Mouse (Mus musculus) liver, postnatal 0 days (tissue): ENCODE results near the gene Adrb1. TPM values are rescaled to one million over a fixed set of nuclear protein-coding genes. Genes with fewer than 3 reads are reported as not detected.

Experiments used
- ATAC-seq: fragments of 200-750 bp; cut with Nextera tagmentation; 2 replicates; pipeline ENCODE4 v1.8.0; 2017; ENCODE audit warnings: mild to moderate bottlenecking, moderate library complexity
- DNase-seq: peaks from one replicate; pipeline ENCODE4 v3.0.0-alpha.2; 2016
- H3K27ac ChIP-seq: fragments of 300-500 bp; sonication (generic); 2 replicates; pipeline ENCODE4 v1.5.1; 2014; ENCODE audit warnings: antibody characterized with exemption, moderate library complexity, mild to moderate bottlenecking, low read depth
- H3K27me3 ChIP-seq: fragments of 300-500 bp; sonication (generic); 2 replicates; pipeline ENCODE4 v1.6.1; 2014; ENCODE audit warnings: low read length, control low read depth, mixed read lengths; ENCODE audit not compliant: insufficient read depth
- H3K36me3 ChIP-seq: fragments of 300-500 bp; sonication (generic); replicated peaks from 2 replicates; pipeline ENCODE4 v1.6.1; 2014; ENCODE audit warnings: mild to moderate bottlenecking, control low read depth, low read length, moderate library complexity, mixed read lengths; ENCODE audit not compliant: insufficient read depth
- H3K4me1 ChIP-seq: fragments of 300-500 bp; sonication (generic); 2 replicates; pipeline ENCODE4 v1.6.1; 2014; ENCODE audit warnings: antibody characterized with exemption, mild to moderate bottlenecking, control low read depth; ENCODE audit not compliant: insufficient read depth
- H3K4me2 ChIP-seq: fragments of 300-500 bp; sonication (generic); 2 replicates; pipeline ENCODE4 v1.6.1; 2014; ENCODE audit warnings: low read depth, mild to moderate bottlenecking, low read length, moderate library complexity, mixed read lengths
- H3K4me3 ChIP-seq: fragments of 300-500 bp; sonication (generic); 2 replicates; pipeline ENCODE4 v1.5.1; 2014; ENCODE audit warnings: low read depth, low read length
- H3K9ac ChIP-seq: fragments of 300-500 bp; sonication (generic); replicated peaks from 2 replicates; pipeline ENCODE4 v1.6.1; 2014; ENCODE audit warnings: mild to moderate bottlenecking, moderate library complexity
- H3K9me3 ChIP-seq: fragments of 300-500 bp; sonication (generic); 2 replicates; pipeline ENCODE4 v1.6.1; 2016; ENCODE audit warnings: mild to moderate bottlenecking, control low read depth, low read length, mixed read lengths
- CTCF ChIP-seq: sonication (generic); IDR thresholded peaks from 2 replicates; pipeline ENCODE4 v1.5.1; 2016; ENCODE audit warnings: antibody characterized with exemption, low read depth
- EP300 ChIP-seq: IDR thresholded peaks from 2 replicates; pipeline ENCODE4 v1.6.1; 2016; ENCODE audit warnings: antibody characterized with exemption, low read depth, mild to moderate bottlenecking
- WGBS: fragments of 180-500 bp; shearing (Covaris S2); extraction: QIAGEN DNeasy Blood & Tissue Kit; methylation state at CpG from one replicate; pipeline ENCODE4 v1.1.7; 2014; ENCODE audit not compliant: insufficient replicate concordance; 5-methylcytosine and 5-hydroxymethylcytosine counted together
- polyA plus RNA-seq: library from polyadenylated mRNA; unstranded; fragments of >200 nt; fragmentation: Nextera tagmentation; extraction: Ambion mirVana; gene quantifications from 2 replicates; pipeline ENCODE4 v1.2.1, GENCODE M21; 2015

Adrb1 gene
- polyA plus RNA-seq, result 0.47 and 0.63 TPM in 2 replicates

DNA sequence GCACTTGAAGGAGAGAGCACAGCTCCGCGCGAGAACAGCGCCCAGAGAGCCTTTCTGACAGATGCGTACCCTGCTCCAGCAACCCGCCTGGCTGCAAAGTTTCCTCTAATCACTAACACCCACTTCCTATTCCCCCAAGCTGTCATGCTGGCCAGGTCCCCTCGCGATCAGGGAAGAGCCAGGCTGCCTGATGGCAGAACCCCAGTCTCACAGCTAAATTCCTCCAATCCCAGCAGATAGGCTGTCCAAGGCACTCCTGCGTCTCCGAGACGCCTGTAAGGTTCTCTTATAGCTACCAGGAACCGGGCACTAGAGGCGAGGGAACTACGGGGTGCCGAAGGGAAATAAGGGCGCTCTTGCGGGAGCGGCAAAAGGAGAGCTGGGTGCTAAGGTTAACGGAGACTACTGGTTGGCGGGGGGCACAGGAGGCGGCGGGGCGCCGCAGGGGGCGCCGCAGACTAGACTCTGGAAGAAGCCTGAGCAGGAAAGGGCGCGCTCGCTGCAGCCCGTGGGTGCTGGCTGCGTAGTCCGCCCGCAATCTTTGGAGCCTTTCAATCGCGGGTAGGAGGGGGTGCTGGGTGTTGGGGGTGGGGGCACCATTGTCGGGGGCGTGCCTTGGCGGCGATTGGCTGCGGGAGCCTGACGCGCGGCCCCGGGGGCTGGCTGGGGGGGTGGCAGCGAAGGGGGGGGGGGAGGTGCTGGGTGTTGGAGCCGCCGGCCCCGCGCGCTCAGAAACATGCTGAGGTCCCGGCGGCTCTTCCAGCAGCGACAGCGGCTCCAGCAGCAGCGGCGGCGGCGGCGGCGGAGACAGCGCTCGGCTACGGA, at the start of gene Adrb1:
Gene Adrb1, plus strand, starts transcription at position 813 of the 825 bp plus-strand sequence.
- peak; percentile 45 for ATAC-seq
- WGBS, result 1% methylated on average over 40 of the region's 63 CpGs
- Histone ChIP-seq H3K27me3 (peaks cover 73% of the 10 kb centered on the region), H3K4me2 (peak within 1 kb of the TSS; percentile 66), H3K4me3 (peak within 1 kb of the TSS; percentile 49), H3K4me1 (peaks cover 12% of the 10 kb centered on the region), H3K27ac (no peak within 1 kb of the TSS), H3K9ac (peak within 1 kb of the TSS; percentile 41), H3K9me3 (no peaks in the 10 kb centered on the region), H3K36me3 (no peaks in the 10 kb centered on the region)
- DNase-seq, result peak; percentile 57
- TF ChIP-seq EP300 (no peak), CTCF (no peak)

DNA sequence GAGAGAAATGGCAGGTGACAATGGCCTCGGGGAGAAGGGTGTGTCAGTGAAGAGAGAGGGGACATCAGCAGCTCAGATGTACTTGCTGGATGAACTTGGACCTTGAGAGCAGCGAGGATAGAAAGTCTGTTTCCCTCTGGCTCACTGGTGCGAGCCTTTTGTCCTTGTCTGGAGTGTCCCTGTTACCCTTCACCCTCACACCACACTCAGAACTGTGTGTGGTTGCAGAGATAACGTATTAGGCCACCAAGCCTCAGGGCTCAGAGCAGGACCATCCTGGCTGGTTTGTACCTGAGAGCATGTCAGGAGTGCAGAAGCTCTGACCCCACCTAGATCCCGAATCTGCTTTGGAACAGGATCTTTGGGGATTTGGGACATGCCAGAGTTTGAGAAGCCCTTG, 46.3 kb upstream of the Adrb1 start:
- no peak for TF ChIP-seq EP300
- no peak for TF ChIP-seq CTCF
- Histone ChIP-seq H3K36me3 (no peaks in the 10 kb centered on the region), H3K27ac (no peak overlapping the region), H3K27me3 (no peaks in the 10 kb centered on the region), H3K4me3 (no peak overlapping the region), H3K4me2 (no peak overlapping the region), H3K9ac (no peak overlapping the region), H3K9me3 (no peaks in the 10 kb centered on the region), H3K4me1 (peaks cover 8% of the 10 kb centered on the region)
- DNase-seq, result no peak
- no peak for ATAC-seq
- WGBS, result 76% methylated on average over 5 of the region's 5 CpGs

DNA sequence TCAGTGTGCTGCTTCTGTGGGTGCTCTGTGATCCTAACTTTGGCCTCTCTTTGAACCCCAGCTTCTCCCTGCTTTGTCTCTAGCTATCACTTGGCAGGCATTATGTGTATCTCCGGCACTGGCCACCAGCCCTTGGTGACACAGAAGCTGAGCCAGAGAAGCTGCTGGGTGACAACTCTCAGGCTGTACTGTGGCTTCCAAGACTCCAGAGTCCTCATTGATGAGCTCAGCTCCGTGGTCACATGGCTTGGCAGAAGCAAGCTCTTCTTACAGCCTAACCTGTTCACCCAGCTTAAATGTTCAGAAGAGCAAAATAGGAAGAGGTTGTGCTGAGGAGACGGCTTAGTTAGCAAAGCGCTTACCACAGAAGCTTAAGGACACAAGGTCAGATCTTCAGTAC, 45.5 kb upstream of the Adrb1 start:
- no peak overlapping the region for H3K4me3 ChIP-seq
- no peak overlapping the region for H3K27ac ChIP-seq
- ATAC-seq (no peak), DNase-seq (no peak)
- no peak overlapping the region for H3K4me2 ChIP-seq
- H3K9ac ChIP-seq, result no peak overlapping the region
- TF ChIP-seq EP300 (no peak), CTCF (no peak)
- H3K36me3 ChIP-seq, result no peaks in the 10 kb centered on the region
- peaks cover 8% of the 10 kb centered on the region for H3K4me1 ChIP-seq
- H3K27me3 ChIP-seq, result no peaks in the 10 kb centered on the region
- no peaks in the 10 kb centered on the region for H3K9me3 ChIP-seq
- WGBS, result 83% methylated on average over 4 of the region's 4 CpGs

DNA sequence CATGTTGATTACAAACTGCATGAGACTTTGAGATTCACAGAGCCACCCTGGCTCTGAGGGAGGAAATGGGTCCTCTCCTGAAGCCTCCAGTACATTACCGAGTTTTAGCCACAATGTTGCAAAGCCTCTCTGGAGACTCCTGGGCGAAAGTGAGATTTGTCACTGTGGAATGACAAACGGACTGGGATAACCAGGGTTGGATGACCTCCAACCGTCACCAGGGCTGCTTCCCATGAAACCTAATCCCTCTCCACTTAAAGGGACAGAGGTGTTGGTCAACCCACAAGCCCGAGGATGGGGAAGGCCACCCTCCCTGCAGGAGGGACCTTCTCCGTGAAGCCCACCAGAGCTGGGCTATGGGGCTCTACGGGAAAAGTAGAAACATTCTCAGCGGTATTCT, 44.4 kb upstream of the Adrb1 start:
- 58% methylated on average over 8 of the region's 8 CpGs for WGBS
- Histone ChIP-seq H3K9me3 (no peaks in the 10 kb centered on the region), H3K27me3 (no peaks in the 10 kb centered on the region), H3K27ac (no peak overlapping the region), H3K4me2 (no peak overlapping the region), H3K4me1 (peaks cover 8% of the 10 kb centered on the region), H3K4me3 (no peak overlapping the region), H3K36me3 (no peaks in the 10 kb centered on the region), H3K9ac (no peak overlapping the region)
- DNase-seq (no peak), ATAC-seq (no peak)
- TF ChIP-seq CTCF, result no peak
- TF ChIP-seq EP300, result no peak

DNA sequence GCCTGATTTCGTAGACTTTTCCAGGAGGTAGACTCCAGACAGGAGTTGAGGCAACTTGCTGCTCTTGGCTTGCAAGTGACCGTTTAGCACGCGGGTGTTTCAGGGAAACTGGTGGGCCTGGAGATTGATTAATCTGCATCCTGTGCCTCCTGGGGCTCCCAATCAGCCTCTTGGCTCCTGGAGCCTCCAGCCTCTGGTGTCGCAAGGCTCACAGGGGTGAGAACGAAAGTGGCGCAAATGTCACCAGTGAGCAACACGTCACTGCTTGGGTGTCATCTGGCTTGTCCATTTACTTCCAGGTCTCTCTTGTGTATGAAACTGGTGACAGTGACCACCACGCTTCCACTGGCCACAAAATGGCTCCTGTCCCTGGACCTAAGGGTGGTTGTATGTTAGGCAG, 43.5 kb upstream of the Adrb1 start:
- Histone ChIP-seq H3K4me2 (no peak overlapping the region), H3K4me1 (peaks cover 8% of the 10 kb centered on the region), H3K9me3 (no peaks in the 10 kb centered on the region), H3K9ac (no peak overlapping the region), H3K4me3 (no peak overlapping the region), H3K36me3 (no peaks in the 10 kb centered on the region), H3K27ac (no peak overlapping the region), H3K27me3 (no peaks in the 10 kb centered on the region)
- 65% methylated on average over 9 of the region's 9 CpGs for WGBS
- DNase-seq (no peak), ATAC-seq (no peak)
- TF ChIP-seq CTCF (no peak), EP300 (no peak)

DNA sequence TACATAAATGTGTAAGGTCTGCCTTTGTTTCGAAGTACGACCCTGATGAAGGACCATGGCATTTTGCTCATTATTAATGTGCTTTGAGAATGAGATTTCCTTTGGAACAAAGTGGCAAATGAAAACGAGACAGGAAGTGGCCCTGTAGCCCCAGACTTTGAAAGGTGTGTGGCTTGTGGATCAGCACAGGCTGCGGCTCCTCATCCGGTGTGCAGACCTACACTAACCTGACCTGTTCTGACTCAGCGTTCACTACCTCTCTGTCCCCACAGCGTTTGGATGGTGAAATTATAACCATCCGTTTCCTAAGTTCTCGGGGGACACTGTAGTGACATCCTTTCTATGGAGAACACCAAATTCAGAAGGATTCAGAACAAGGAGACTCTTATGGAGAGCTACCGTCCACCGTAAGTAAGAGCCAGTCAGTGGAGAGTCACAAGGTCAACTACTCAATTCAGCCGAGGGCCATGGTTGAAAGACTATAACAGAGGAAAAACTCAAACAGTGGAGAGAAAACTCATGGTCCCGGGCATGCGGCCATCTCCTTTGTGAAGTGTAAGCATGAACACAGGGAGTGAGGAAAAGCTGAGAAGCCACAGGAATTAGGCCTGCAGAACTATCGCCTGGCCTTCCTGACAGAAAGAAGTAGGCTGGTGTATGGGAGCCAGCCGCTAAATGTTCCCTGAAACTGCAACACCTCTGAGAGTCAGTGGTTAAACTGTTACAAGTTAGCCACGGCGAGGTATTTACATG, 42.6 kb upstream of the Adrb1 start:
- H3K4me2 ChIP-seq, result no peak overlapping the region
- 67% methylated on average over 18 of the region's 18 CpGs for WGBS
- TF ChIP-seq EP300 (no peak), CTCF (no peak)
- no peaks in the 10 kb centered on the region for H3K9me3 ChIP-seq
- H3K27me3 ChIP-seq, result no peaks in the 10 kb centered on the region
- no peak overlapping the region for H3K9ac ChIP-seq
- ATAC-seq (no peak), DNase-seq (no peak)
- H3K4me3 ChIP-seq, result no peak overlapping the region
- H3K4me1 ChIP-seq, result peaks cover 8% of the 10 kb centered on the region
- H3K36me3 ChIP-seq, result no peaks in the 10 kb centered on the region
- H3K27ac ChIP-seq, result no peak overlapping the region
